Mouse (Mus musculus): ENCODE results near the gene Sec24b. TPM values are rescaled to one million over a fixed set of nuclear protein-coding genes. Genes with fewer than 3 reads are reported as not detected.

The Sec24b gene
- polyA plus RNA-seq, 1 experiment from 2014 or later: 31.8 TPM

DNA sequence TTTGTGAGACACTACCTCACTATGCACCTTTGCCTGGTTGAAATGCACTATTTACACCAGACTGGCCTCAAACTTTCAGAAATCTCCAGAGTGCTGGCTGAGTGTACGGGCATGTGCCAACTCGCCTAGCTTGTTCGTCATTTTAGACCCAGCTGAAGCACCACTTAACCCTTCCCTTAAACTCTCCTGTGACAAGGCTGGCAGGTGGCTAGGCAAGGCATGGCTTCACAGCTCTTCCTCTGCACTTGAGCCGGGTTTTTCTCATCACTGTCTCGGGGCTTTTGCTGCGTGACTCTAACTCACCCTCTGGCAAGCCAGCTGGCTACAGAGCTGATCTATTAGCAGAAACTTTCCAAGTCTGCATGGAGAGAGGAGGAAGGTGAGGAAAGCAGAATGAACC, 6.8 kb downstream of the Sec24b start:
- no peaks in the 10 kb centered on the region for H3K9me3 ChIP-seq
- H3K27ac ChIP-seq: no peak overlapping the region
- 70% methylated on average over 6 of the region's 6 CpGs for WGBS
- peaks cover 27% of the 10 kb centered on the region for H3K36me3 ChIP-seq
- no peak for ATAC-seq (ENCODE audit: insufficient number of reproducible peaks, insufficient read depth, low FRiP score, low TSS enrichment, low read depth)
- H3K4me2 ChIP-seq: no peak overlapping the region
- peaks cover 38% of the 10 kb centered on the region for H3K4me1 ChIP-seq (replicated peaks)
- no peaks in the 10 kb centered on the region for H3K27me3 ChIP-seq
- H3K4me3 ChIP-seq (replicated peaks): no peak overlapping the region
- H3K9ac ChIP-seq (replicated peaks): no peak overlapping the region

DNA sequence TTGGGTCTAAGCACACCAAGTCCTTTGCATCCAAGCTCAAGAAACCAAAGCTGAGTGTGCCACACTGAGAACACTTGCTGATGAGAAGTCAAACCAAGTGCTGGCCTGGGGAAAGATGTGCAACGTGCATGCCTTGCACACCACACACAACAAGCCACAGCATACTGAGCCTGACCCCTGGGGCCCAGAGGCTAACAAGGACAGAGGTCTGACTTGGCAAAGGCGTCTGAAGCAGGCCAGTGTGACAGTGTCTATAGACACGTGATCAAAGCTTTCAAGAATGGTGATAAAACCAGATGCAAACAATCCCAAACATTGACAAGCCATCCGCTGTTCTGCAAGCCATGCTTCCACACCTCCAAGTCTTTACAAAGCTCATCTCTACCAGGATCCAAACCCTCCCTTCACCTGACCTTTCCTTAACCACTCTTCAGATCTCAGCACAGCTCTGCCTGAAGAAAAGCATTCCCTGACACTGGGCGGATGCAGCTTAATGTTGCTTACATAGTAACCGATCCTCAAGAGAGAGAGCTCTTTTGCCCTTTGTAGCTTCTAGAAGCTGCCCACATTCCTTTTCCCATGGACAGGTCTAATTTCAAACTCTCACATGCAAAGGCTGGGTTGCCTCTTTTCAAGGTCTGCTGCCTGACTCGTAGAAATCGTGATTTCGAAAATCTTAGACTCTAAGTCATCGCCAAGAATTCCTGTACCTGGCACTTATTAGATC, 7.8 kb downstream of the Sec24b start:
- Histone ChIP-seq H3K36me3 (peaks cover 27% of the 10 kb centered on the region), H3K4me2 (no peak overlapping the region), H3K4me3 (replicated peaks) (no peak overlapping the region), H3K9me3 (no peaks in the 10 kb centered on the region), H3K27me3 (no peaks in the 10 kb centered on the region), H3K4me1 (replicated peaks) (peaks cover 27% of the 10 kb centered on the region), H3K9ac (replicated peaks) (no peak overlapping the region), H3K27ac (0 out of 2 replicates have a peak overlapping the region, but pooled peaks have one; percentile 46)
- 51% methylated on average over 10 of the region's 10 CpGs for WGBS
- no peak for ATAC-seq (ENCODE audit: insufficient number of reproducible peaks, insufficient read depth, low FRiP score, low TSS enrichment, low read depth)

DNA sequence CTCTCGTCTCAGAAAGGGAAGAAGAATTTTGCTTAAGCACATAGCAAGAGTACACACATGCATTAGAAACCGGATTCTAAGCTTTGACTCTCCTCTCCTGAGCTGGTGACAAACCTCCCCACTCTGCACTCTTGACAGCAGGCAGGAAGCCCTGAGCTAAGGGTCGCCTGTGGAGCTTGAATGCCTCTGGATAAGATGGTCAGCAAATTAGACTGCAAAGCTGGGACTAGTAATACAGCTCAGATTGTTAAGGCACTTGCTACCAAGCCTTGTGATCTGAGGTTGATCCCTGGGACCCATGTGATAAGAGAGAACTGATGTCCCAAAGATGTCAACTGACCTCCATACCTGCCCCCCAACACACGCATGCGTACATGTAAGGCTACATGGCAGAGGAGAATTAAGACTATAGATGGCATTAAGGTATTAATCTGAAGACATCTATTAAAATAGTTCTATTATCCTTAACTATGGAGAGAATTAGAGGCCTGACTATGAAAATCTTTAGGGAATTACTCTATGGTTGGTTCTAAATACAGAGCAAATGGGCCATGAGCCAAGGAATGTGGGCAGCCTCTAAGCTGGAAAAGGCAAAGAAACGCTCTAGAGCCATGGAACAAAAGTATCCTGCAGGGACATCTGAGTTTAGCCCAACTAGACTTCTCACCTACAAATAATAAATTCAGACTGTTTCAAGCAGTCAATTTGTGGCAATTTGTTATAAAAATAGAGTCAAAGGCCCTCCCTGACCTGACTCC, 8.6 kb downstream of the Sec24b start:
- ATAC-seq (ENCODE audit: insufficient number of reproducible peaks, insufficient read depth, low FRiP score, low TSS enrichment, low read depth): peak; percentile 15; the same call in 1 of the 2 replicates
- Histone ChIP-seq H3K9me3 (no peaks in the 10 kb centered on the region), H3K27ac (0 out of 2 replicates have a peak overlapping the region, but pooled peaks have one; percentile 46), H3K27me3 (no peaks in the 10 kb centered on the region), H3K36me3 (peaks cover 27% of the 10 kb centered on the region), H3K4me3 (replicated peaks) (no peak overlapping the region), H3K4me1 (replicated peaks) (peaks cover 20% of the 10 kb centered on the region; the same call in 1 of the 2 replicates), H3K9ac (replicated peaks) (no peak overlapping the region), H3K4me2 (no peak overlapping the region)
- 84% methylated on average over 6 of the region's 6 CpGs for WGBS

DNA sequence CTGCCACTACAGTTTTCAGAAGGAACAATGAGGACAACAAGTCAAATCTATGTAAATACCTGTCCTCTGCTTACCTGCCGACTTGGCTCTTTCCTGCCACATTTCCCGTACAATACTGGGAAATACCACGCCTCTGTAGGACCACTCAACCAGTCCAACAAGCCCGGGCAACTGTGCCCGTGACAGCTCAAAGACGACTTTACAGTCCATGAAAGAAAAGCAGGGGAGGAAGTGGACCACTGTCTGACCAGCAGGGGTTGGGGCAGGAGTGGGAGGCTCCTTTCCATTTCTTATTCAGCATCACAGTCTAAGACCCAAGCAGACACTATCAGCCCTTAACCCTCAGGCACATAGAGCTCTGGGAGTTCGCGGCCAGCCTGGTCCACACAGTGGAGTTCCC, 9.2 kb downstream of the Sec24b start:
- Histone ChIP-seq H3K27me3 (no peaks in the 10 kb centered on the region), H3K4me2 (no peak overlapping the region), H3K9me3 (no peaks in the 10 kb centered on the region), H3K4me1 (replicated peaks) (peaks cover 19% of the 10 kb centered on the region; the same call in 1 of the 2 replicates), H3K27ac (no peak overlapping the region), H3K36me3 (peaks cover 22% of the 10 kb centered on the region), H3K9ac (replicated peaks) (no peak overlapping the region), H3K4me3 (replicated peaks) (no peak overlapping the region)
- 0 out of 2 replicates have a peak, but pooled peaks have one; percentile 47 for ATAC-seq (ENCODE audit: insufficient number of reproducible peaks, insufficient read depth, low FRiP score, low TSS enrichment, low read depth)
- WGBS: 87% methylated on average over 8 of the region's 8 CpGs

DNA sequence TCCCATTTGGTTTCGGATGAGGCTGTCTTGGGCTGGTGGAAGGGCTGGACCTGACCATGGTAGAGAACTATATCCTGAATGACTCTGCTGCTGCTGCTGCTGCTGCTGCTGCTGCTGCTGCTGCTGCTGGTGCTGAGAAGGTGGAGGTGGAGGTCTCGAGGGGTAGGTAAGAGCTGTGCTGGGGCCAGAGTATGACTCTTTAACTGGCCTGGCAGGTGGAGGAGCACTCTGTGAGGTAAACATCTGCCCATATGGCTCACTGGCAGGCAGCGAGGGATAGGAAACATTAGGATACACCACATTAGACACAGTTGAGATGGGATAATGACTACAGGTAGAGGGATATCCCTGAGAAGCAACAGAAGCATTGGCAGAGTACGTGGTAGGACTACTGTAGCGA, 20.6 kb downstream of the Sec24b start:
- Histone ChIP-seq H3K27me3 (no peaks in the 10 kb centered on the region), H3K4me1 (replicated peaks) (no peaks in the 10 kb centered on the region), H3K27ac (no peak overlapping the region), H3K9ac (replicated peaks) (no peak overlapping the region), H3K9me3 (peaks cover 14% of the 10 kb centered on the region), H3K4me3 (replicated peaks) (no peak overlapping the region), H3K4me2 (no peak overlapping the region), H3K36me3 (peaks cover 64% of the 10 kb centered on the region)
- 94% methylated on average over 5 of the region's 5 CpGs for WGBS
- ATAC-seq (ENCODE audit: insufficient number of reproducible peaks, insufficient read depth, low FRiP score, low TSS enrichment, low read depth): no peak

DNA sequence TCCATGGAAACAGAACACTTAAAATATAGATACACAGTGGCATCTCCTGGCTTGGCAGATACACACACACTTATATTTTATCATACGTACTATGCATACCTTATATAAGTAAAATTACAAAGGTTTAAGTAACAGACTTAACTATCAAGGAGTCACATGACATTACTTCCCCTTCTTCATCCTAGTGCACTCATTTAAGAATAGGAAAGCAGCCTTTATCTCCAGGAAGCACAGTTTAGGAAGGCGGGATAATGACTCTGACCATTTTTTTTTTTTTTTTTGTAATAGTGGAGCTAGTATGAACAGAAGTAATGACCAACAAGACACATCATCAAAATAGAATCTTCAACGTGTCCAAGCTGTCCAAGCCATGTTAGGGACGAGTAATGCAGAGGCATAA, 21.3 kb downstream of the Sec24b start:
- H3K9ac ChIP-seq (replicated peaks): no peak overlapping the region
- peaks cover 70% of the 10 kb centered on the region for H3K36me3 ChIP-seq
- H3K4me1 ChIP-seq (replicated peaks): no peaks in the 10 kb centered on the region
- no peaks in the 10 kb centered on the region for H3K27me3 ChIP-seq
- H3K4me3 ChIP-seq (replicated peaks): no peak overlapping the region
- ATAC-seq (ENCODE audit: insufficient number of reproducible peaks, insufficient read depth, low FRiP score, low TSS enrichment, low read depth): no peak
- 85% methylated on average over 4 of the region's 4 CpGs for WGBS
- H3K27ac ChIP-seq: no peak overlapping the region
- H3K4me2 ChIP-seq: no peak overlapping the region
- H3K9me3 ChIP-seq: peaks cover 11% of the 10 kb centered on the region

DNA sequence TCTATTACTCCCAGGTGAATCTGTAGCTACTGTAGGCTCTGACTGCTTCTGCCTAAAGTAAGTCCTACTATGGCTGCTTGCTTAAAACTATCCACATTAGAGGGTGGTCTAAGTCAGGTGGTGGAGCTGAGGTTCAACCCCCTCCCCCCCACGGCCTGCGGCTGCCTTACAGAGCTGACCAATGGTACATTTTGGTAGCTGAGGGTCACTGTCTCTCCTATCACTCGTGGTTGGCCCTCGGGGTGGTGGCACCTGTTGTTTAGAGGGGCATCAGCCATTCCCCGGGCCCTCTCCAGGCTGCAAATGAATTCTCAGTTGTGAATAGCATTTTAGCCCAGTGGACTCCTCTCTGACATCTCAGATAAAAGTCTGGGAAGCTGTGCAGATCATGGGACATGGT, 32.6 kb downstream of the Sec24b start:
- Histone ChIP-seq H3K27ac (no peak overlapping the region), H3K9me3 (no peaks in the 10 kb centered on the region), H3K36me3 (peaks cover 92% of the 10 kb centered on the region), H3K4me3 (replicated peaks) (no peak overlapping the region), H3K9ac (replicated peaks) (no peak overlapping the region), H3K4me1 (replicated peaks) (no peaks in the 10 kb centered on the region), H3K27me3 (no peaks in the 10 kb centered on the region), H3K4me2 (no peak overlapping the region)
- no peak for ATAC-seq (ENCODE audit: insufficient number of reproducible peaks, insufficient read depth, low FRiP score, low TSS enrichment, low read depth)
- WGBS: 93% methylated on average over 5 of the region's 5 CpGs

DNA sequence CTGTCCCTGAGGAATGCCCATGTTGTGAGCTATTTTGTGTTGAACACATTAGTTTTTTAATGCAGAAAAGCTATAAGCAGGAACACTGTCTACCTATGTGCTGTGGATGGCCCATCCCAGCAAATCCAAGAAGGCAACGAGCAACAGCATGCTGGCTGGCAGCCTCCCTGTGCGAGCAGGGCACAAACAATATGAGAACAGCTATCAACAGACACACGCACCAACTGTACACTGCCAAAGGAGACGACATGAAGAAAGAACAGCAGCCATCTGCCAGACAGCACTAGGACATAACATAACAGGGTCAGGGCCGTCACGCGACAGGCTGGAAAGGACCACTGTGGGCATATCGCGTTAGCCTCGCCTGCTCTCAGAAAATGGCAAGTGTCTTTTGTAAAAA, 35.2 kb downstream of the Sec24b start:
- no peaks in the 10 kb centered on the region for H3K9me3 ChIP-seq
- H3K4me3 ChIP-seq (replicated peaks): no peak overlapping the region
- no peak for ATAC-seq (ENCODE audit: insufficient number of reproducible peaks, insufficient read depth, low FRiP score, low TSS enrichment, low read depth)
- H3K27ac ChIP-seq: no peak overlapping the region
- H3K27me3 ChIP-seq: no peaks in the 10 kb centered on the region
- H3K36me3 ChIP-seq: peaks cover 82% of the 10 kb centered on the region
- no peaks in the 10 kb centered on the region for H3K4me1 ChIP-seq (replicated peaks)
- no peak overlapping the region for H3K4me2 ChIP-seq
- no peak overlapping the region for H3K9ac ChIP-seq (replicated peaks)
- 94% methylated on average over 10 of the region's 10 CpGs for WGBS

DNA sequence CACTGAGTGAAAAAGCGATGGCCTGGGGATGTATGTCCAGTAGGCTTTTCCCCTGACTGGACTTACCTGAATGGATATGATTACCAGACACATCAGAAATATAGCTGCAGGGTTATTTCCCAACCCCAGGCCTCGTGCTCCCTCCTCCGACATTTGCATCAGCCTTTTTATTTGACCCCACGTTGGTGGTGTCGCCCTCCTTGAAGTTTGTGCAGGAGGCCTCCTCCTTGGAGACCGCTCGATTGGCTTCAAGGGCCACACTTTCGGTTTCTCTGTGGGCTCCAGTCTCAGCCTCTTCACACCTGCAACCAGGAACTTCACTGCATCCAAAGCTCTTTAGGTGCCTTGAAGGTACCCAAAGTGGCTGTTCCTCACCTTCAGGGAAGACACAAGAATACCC, 35.8 kb downstream of the Sec24b start:
- no peak overlapping the region for H3K4me3 ChIP-seq (replicated peaks)
- 87% methylated on average over 8 of the region's 8 CpGs for WGBS
- no peak for ATAC-seq (ENCODE audit: insufficient number of reproducible peaks, insufficient read depth, low FRiP score, low TSS enrichment, low read depth)
- H3K27me3 ChIP-seq: no peaks in the 10 kb centered on the region
- peaks cover 76% of the 10 kb centered on the region for H3K36me3 ChIP-seq
- no peak overlapping the region for H3K4me2 ChIP-seq
- no peak overlapping the region for H3K27ac ChIP-seq
- H3K4me1 ChIP-seq (replicated peaks): no peaks in the 10 kb centered on the region
- H3K9me3 ChIP-seq: no peaks in the 10 kb centered on the region
- H3K9ac ChIP-seq (replicated peaks): no peak overlapping the region

DNA sequence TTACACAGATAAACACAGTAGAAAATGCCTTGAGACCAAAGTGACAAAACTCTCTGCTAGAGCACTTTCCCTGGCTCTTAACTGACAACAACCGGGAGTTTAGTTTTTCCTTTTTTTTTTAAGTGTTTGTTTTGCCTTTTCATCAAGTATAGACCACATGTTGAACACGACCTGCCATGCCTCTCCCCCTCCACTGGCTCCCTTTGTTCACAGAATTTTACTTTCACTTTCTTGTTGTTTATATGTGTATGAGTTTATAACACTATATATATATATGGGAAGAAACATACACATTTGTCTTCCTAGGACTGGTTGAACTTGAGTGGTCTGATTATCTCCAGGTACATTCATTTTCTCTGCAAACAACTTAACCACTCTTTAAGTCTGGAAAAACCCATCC, 48.4 kb downstream of the Sec24b start:
- Histone ChIP-seq H3K4me2 (no peak overlapping the region), H3K36me3 (peaks cover 48% of the 10 kb centered on the region), H3K4me1 (replicated peaks) (no peaks in the 10 kb centered on the region), H3K27me3 (no peaks in the 10 kb centered on the region), H3K4me3 (replicated peaks) (no peak overlapping the region), H3K9ac (replicated peaks) (no peak overlapping the region), H3K27ac (no peak overlapping the region), H3K9me3 (no peaks in the 10 kb centered on the region)
- WGBS: 84% methylated on average over 2 of the region's 2 CpGs
- no peak for ATAC-seq (ENCODE audit: insufficient number of reproducible peaks, insufficient read depth, low FRiP score, low TSS enrichment, low read depth)

DNA sequence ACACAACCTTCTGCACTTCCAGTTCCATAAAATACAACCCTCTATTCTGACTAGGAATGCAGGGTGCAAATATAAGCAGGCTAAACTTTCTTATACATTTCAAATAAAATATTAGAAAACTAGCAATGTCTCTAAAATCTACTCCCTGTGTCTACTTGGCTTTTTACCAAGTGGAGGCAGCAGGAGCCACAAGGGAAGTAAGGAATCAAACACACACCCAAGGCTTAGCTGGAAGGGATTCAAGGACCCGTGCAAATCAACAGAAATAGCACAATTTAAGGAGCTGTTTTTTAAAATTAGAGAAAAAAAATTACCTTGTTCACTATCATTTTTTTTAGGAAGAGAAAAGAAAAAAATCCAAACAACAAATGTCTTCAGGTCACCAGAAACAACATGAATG, 50.1 kb downstream of the Sec24b start:
- Histone ChIP-seq H3K4me3 (replicated peaks) (no peak overlapping the region), H3K4me1 (replicated peaks) (no peaks in the 10 kb centered on the region), H3K36me3 (peaks cover 59% of the 10 kb centered on the region), H3K9ac (replicated peaks) (no peak overlapping the region), H3K27ac (no peak overlapping the region), H3K27me3 (no peaks in the 10 kb centered on the region), H3K4me2 (no peak overlapping the region), H3K9me3 (no peaks in the 10 kb centered on the region)
- ATAC-seq (ENCODE audit: insufficient number of reproducible peaks, insufficient read depth, low FRiP score, low TSS enrichment, low read depth): no peak
- 88% methylated on average over 1 of the region's 1 CpGs for WGBS
